Mouse (Mus musculus): ENCODE data around the gene Asrgl1. TPM values are rescaled to one million over a fixed set of nuclear protein-coding genes. Genes with fewer than 3 reads are reported as not detected.

The Asrgl1 gene
- total RNA-seq, 2 experiments from 2014 or later: 22.7 to 31.4 TPM

DNA sequence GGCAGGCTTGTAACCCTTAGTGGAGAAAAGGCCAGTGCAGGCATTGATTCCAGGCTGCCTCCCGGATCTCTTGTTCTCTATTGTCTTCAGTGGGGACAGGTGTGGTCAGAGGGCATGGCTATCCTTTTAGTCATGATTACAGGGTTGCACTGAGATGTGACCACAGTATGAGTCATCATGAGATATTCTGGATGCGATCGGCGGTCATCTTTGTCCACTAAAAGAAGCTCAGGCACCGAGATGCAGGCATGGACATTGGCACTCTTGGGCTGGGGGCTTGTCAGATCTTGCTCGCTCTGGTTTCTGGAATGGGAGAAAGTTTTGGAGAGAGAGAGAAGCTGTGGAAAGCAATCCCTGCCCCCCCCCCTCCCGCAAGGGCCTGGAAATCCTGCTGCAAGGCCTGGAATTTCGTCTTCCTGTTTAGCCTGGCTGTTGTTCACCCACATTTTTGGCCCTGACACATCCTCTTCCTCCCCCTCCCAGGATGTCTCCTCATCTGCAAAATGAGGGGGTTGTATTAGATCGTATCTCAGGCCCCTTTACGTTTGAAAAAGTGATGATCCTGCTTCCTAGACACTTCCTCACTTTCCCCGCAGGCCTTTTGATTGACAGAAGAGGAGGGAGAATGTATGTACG lies 61.5 kb downstream of the Asrgl1 start:
- ATAC-seq (replicated peaks; ENCODE audit: poor library complexity): no peak

- ATAC-seq (replicated peaks; ENCODE audit: poor library complexity): no peak
Observed at GRCm38 (mm10) chr19:9072157-9072530, 63.3 kb downstream of the Asrgl1 start.

GRCm38 (mm10) chr19:9071456-9072156 lies 63.8 kb downstream of the Asrgl1 start:
- peak; percentile 77 for ATAC-seq (replicated peaks; ENCODE audit: poor library complexity)

GRCm38 (mm10) chr19:9070316-9070715 lies 65.1 kb downstream of the Asrgl1 start:
- no peak for ATAC-seq (replicated peaks; ENCODE audit: poor library complexity)

GRCm38 (mm10) chr19:9069687-9070307 lies 65.6 kb downstream of the Asrgl1 start:
- ATAC-seq (replicated peaks; ENCODE audit: poor library complexity): no peak

DNA sequence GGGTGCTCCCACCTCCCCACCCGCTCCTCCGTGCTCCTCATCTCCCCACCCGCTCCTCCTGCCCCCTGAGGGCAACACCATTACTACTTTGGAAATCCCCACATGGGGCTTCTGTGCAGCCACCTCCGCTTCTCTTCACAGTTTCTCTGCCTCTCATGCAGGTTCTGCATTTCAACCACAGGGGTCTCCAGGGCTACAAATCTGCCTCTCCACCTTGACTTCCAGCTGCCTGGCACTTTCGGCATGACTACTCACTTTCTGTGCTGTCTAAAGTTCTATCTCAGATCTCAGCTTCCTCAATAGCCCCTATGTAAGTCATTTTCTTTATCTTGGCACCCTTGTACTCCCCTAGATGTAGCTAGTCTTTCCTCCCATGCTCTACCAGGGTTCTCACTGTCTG lies 68.1 kb downstream of the Asrgl1 start:
- peak; percentile 23 for ATAC-seq (replicated peaks; ENCODE audit: poor library complexity)

- peak; percentile 72 for ATAC-seq (replicated peaks; ENCODE audit: poor library complexity)
Observed at GRCm38 (mm10) chr19:9065621-9066561, 69.5 kb downstream of the Asrgl1 start.

GRCm38 (mm10) chr19:9063831-9064230 lies 71.6 kb downstream of the Asrgl1 start:
- ATAC-seq (replicated peaks; ENCODE audit: poor library complexity): no peak

DNA sequence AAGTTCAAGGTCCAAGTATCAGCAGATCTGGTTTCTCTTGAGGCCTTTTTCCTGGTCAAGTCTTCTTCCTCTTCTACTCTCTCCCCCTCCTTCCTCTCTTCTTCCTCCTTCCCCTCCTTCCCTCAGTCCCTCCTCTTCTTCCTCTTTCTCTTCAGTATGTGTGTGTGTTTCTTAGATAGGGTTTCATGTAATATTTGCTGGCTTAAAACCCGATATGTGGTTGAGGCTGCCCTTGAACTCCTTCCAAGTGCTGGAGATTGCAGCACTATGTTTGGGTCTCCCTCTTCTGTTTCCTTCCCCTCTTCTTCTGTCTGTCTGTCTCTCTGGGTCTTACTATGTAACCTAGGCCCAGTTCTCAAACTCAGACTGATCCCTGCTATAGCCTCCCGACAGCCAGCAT lies 72.6 kb downstream of the Asrgl1 start:
- peak; percentile 47 for ATAC-seq (replicated peaks; ENCODE audit: poor library complexity)

DNA sequence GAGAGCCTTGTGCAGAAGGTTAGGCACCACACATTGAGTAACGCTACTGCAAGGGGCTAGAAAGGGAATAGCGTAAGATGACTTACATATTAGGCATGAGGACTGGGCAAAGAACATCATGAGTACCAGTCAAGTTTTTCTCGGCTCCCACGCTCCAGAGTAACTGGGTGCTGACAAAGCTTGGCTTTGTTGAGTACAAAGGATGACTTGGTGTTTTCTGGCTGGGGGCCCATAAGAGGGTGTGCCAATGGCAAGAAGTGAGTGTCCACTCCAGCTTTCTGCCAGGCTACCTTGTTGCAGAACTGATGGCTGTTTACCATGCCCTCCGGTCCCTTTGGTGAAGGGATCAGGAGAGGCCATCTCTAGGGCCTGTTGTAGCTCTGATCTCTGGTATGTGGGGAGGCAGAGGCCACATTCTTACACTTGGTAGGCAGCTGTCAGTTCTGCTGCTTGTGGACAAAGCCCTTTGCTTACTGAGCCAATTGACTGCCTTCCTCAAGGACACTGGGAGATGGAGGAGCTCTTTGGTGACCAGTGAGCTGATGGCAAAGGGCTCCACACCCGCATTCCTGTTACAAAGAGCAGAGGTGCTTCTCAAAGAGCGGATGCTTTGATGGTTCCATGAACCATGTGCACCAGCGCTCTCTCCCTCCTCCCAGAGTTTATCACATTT lies 74.1 kb downstream of the Asrgl1 start:
- no peak for ATAC-seq (replicated peaks; ENCODE audit: poor library complexity)

- peak; percentile 33; the same call in 1 of the 2 replicates for ATAC-seq (replicated peaks; ENCODE audit: poor library complexity)
Observed at GRCm38 (mm10) chr19:9060103-9060502, 75.3 kb downstream of the Asrgl1 start.

Other genes with a start within 250 kb of the Asrgl1 start
- gene 1810009A15Rik, start 246.8 kb downstream of the Asrgl1 start, total RNA-seq (2015): 51.4 and 70.0 TPM in 2 replicates
- gene 1810009A15Rik, start 246.8 kb downstream of the Asrgl1 start, total RNA-seq (2017): 74.3 and 91.0 TPM in 2 replicates
- gene Gm49416, start 246.7 kb downstream of the Asrgl1 start, total RNA-seq (2015): 1.5 and 2.5 TPM in 2 replicates
- gene Gm49416, start 246.7 kb downstream of the Asrgl1 start, total RNA-seq (2017): not detected in 2 replicates
- gene Ints5, start 242.6 kb downstream of the Asrgl1 start, total RNA-seq (2015): 12.9 and 16.8 TPM in 2 replicates
- gene Ints5, start 242.6 kb downstream of the Asrgl1 start, total RNA-seq (2017): 14.1 and 17.7 TPM in 2 replicates
- gene Ganab, start 237.6 kb downstream of the Asrgl1 start, total RNA-seq (2015): 112 and 118 TPM in 2 replicates
- gene Ganab, start 237.6 kb downstream of the Asrgl1 start, total RNA-seq (2017): 82.3 and 86.0 TPM in 2 replicates
- 12.7 and 17.2 TPM in 2 replicates for gene B3gat3, start 215.3 kb downstream of the Asrgl1 start, total RNA-seq (2015)
- 20.5 and 21.6 TPM in 2 replicates for gene B3gat3, start 215.3 kb downstream of the Asrgl1 start, total RNA-seq (2017)
- 0.59 and 1.5 TPM in 2 replicates for gene Rom1, start 206.3 kb downstream of the Asrgl1 start, total RNA-seq (2015)
- gene Rom1, start 206.3 kb downstream of the Asrgl1 start, total RNA-seq (2017): 0.54 and 0.88 TPM in 2 replicates
- gene Eml3, start 206.1 kb downstream of the Asrgl1 start, total RNA-seq (2015): 12.0 and 14.9 TPM in 2 replicates
- gene Eml3, start 206.1 kb downstream of the Asrgl1 start, total RNA-seq (2017): 20.1 and 36.0 TPM in 2 replicates
- gene Mta2, start 193.8 kb downstream of the Asrgl1 start, total RNA-seq (2015): 57.9 and 63.7 TPM in 2 replicates
- gene Mta2, start 193.8 kb downstream of the Asrgl1 start, total RNA-seq (2017): 124 and 138 TPM in 2 replicates
- 6.2 and 8.7 TPM in 2 replicates for gene Tut1, start 181.8 kb downstream of the Asrgl1 start, total RNA-seq (2015)
- 19.9 and 23.8 TPM in 2 replicates for gene Tut1, start 181.8 kb downstream of the Asrgl1 start, total RNA-seq (2017)
- 1,162 and 1,182 TPM in 2 replicates for gene Eef1g, start 168.6 kb downstream of the Asrgl1 start, total RNA-seq (2015)
- 754 and 796 TPM in 2 replicates for gene Eef1g, start 168.6 kb downstream of the Asrgl1 start, total RNA-seq (2017)
- gene Ahnak, start 146.4 kb downstream of the Asrgl1 start, total RNA-seq (2015): 6.5 and 10.6 TPM in 2 replicates
- gene Ahnak, start 146.4 kb downstream of the Asrgl1 start, total RNA-seq (2017): 11.7 and 17.2 TPM in 2 replicates
- not detected in 2 replicates for gene Scgb1a1, start 47.7 kb downstream of the Asrgl1 start, total RNA-seq (2015)
- gene Scgb1a1, start 47.7 kb downstream of the Asrgl1 start, total RNA-seq (2017): not detected in 2 replicates

Data from megakaryocyte progenitor cell, adult 5-6 weeks (primary cell).